Comparison of ENCODE assay signal across 8 mouse cellular contexts in genomic region chr3:99140940-99141854, GRCm38 (mm10). TPM values are rescaled to one million over a fixed set of nuclear protein-coding genes. Genes with fewer than 3 reads are reported as not detected.
DNase-seq lines count a peak whose midpoint lies in the region; ATAC-seq lines count a peak whose summit lies in the region.

TSS of gene Wars2 (plus strand) at chr3:99141068.

- no peaks in the 10 kb centered on the region for H3K36me3 ChIP-seq in lung, embryonic 16.5 days (ENCODE audit: control insufficient read depth, insufficient read depth, low read length)

- peak; percentile 97 for DNase-seq in MEL-GATA-1-ER (ENCODE audit: extremely low read depth, low read depth)
- peak; percentile 93 for DNase-seq in cerebellum, adult 8-10 months
- peak; percentile 96 for DNase-seq in forelimb bud, embryonic 11.5 days (ENCODE audit: low read depth, low spot score)
- peak; percentile 90 for DNase-seq in layer of hippocampus, adult 9-10 months (ENCODE audit: low spot score)
- DNase-seq in ovary, postnatal 10 days (ENCODE audit: low spot score): peak; percentile 85
- DNase-seq in thymus, postnatal 10 days (ENCODE audit: low spot score in 2 of 2): peak; percentile 87 to 91

- peak within 1 kb of the TSS; percentile 91 for H3K4me2 ChIP-seq in lung, embryonic 16.5 days (ENCODE audit: low read depth, low read length)

- no peaks in the 10 kb centered on the region for H3K9me3 ChIP-seq in lung, embryonic 16.5 days (ENCODE audit: control insufficient read depth, low read length)

- peak within 1 kb of the TSS; percentile 96 for H3K27ac ChIP-seq in lung, embryonic 16.5 days (ENCODE audit: low read length)

- peak within 1 kb of the TSS; percentile 72 for H3K4me3 ChIP-seq in lung, embryonic 16.5 days (ENCODE audit: low read length)

- H3K9ac ChIP-seq in lung, embryonic 16.5 days (ENCODE audit: low read length): peak within 1 kb of the TSS; percentile 75

- no peaks in the 10 kb centered on the region; the same call in 1 of the 2 replicates for H3K27me3 ChIP-seq in lung, embryonic 16.5 days (ENCODE audit: control insufficient read depth, insufficient read depth, low read depth, low read length)

- peak; percentile 98 to 99 for ATAC-seq in hematopoietic stem cell, adult 5-6 weeks (replicated peaks in 1 of 2; ENCODE audit: insufficient read depth in 1 of 2, low FRiP score in 2 of 2, low TSS enrichment in 1 of 2, low read depth in 1 of 2, poor library complexity in 2 of 2, severe bottlenecking in 2 of 2)
- peak; percentile 100 for ATAC-seq in lung, embryonic 16.5 days (ENCODE audit: low read depth)

- H3K4me1 ChIP-seq in lung, embryonic 16.5 days (replicated peaks; ENCODE audit: control insufficient read depth, insufficient read depth, low read length): peaks cover 7% of the 10 kb centered on the region

- WGBS in lung, embryonic 16.5 days: under 1% methylated on average over 57 of the region's 57 CpGs

RNA-seq across cellular contexts. Expression of gene Wars2, which starts in this region (rescaled TPM):
- 7.8 TPM in 2 replicates for total RNA-seq in hematopoietic stem cell, adult 5-6 weeks (2017)
- polyA plus RNA-seq in lung, embryonic 16.5 days (2015; fragmentation: Nextera tagmentation; extraction: Ambion mirVana): 7.4 and 8.4 TPM in 2 replicates

Comparison
In these comparisons a context has a peak if more than half of its experiments do, and no peak if none do; other contexts are left out.
1. Peak in every context shown above with its lines: DNase-seq, ATAC-seq, H3K4me3 ChIP-seq and H3K27ac ChIP-seq.